Mouse (Mus musculus): ENCODE data around the gene Kir3dl2.

GRCm38 (mm10) chrX:136590199-136590896 lies 46.5 kb upstream of the Kir3dl2 start, which contains the start of gene Tceal3:
- TF ChIP-seq CTCF (IDR thresholded peaks at IDR 0.05; ENCODE audit: extremely low read depth, insufficient read depth, low read length) (no peak), POLR2A (IDR thresholded peaks at IDR 0.05; ENCODE audit: extremely low read depth, insufficient read depth, low read length) (no peak)

All from cortical plate, adult 2 months (tissue).